Mouse (Mus musculus) liver, postnatal 0 days (tissue): ENCODE results near the gene Tdp2. TPM values are rescaled to one million over a fixed set of nuclear protein-coding genes. Genes with fewer than 3 reads are reported as not detected.

Source experiments
- ATAC-seq: fragments of 200-750 bp; cut with Nextera tagmentation; 2 replicates; pipeline ENCODE4 v1.8.0; 2017; ENCODE audit warnings: mild to moderate bottlenecking, moderate library complexity
- DNase-seq: peaks from one replicate; pipeline ENCODE4 v3.0.0-alpha.2; 2016
- H3K27ac ChIP-seq: fragments of 300-500 bp; sonication (generic); 2 replicates; pipeline ENCODE4 v1.5.1; 2014; ENCODE audit warnings: antibody characterized with exemption, moderate library complexity, mild to moderate bottlenecking, low read depth
- H3K27me3 ChIP-seq: fragments of 300-500 bp; sonication (generic); 2 replicates; pipeline ENCODE4 v1.6.1; 2014; ENCODE audit warnings: low read length, control low read depth, mixed read lengths; ENCODE audit not compliant: insufficient read depth
- H3K36me3 ChIP-seq: fragments of 300-500 bp; sonication (generic); replicated peaks from 2 replicates; pipeline ENCODE4 v1.6.1; 2014; ENCODE audit warnings: mild to moderate bottlenecking, control low read depth, low read length, moderate library complexity, mixed read lengths; ENCODE audit not compliant: insufficient read depth
- H3K4me1 ChIP-seq: fragments of 300-500 bp; sonication (generic); 2 replicates; pipeline ENCODE4 v1.6.1; 2014; ENCODE audit warnings: antibody characterized with exemption, mild to moderate bottlenecking, control low read depth; ENCODE audit not compliant: insufficient read depth
- H3K4me2 ChIP-seq: fragments of 300-500 bp; sonication (generic); 2 replicates; pipeline ENCODE4 v1.6.1; 2014; ENCODE audit warnings: low read depth, mild to moderate bottlenecking, low read length, moderate library complexity, mixed read lengths
- H3K4me3 ChIP-seq: fragments of 300-500 bp; sonication (generic); 2 replicates; pipeline ENCODE4 v1.5.1; 2014; ENCODE audit warnings: low read depth, low read length
- H3K9ac ChIP-seq: fragments of 300-500 bp; sonication (generic); replicated peaks from 2 replicates; pipeline ENCODE4 v1.6.1; 2014; ENCODE audit warnings: mild to moderate bottlenecking, moderate library complexity
- H3K9me3 ChIP-seq: fragments of 300-500 bp; sonication (generic); 2 replicates; pipeline ENCODE4 v1.6.1; 2016; ENCODE audit warnings: mild to moderate bottlenecking, control low read depth, low read length, mixed read lengths
- CTCF ChIP-seq: sonication (generic); IDR thresholded peaks from 2 replicates; pipeline ENCODE4 v1.5.1; 2016; ENCODE audit warnings: antibody characterized with exemption, low read depth
- EP300 ChIP-seq: IDR thresholded peaks from 2 replicates; pipeline ENCODE4 v1.6.1; 2016; ENCODE audit warnings: antibody characterized with exemption, low read depth, mild to moderate bottlenecking
- WGBS: fragments of 180-500 bp; shearing (Covaris S2); extraction: QIAGEN DNeasy Blood & Tissue Kit; methylation state at CpG from one replicate; pipeline ENCODE4 v1.1.7; 2014; ENCODE audit not compliant: insufficient replicate concordance; 5-methylcytosine and 5-hydroxymethylcytosine counted together
- polyA plus RNA-seq: library from polyadenylated mRNA; unstranded; fragments of >200 nt; fragmentation: Nextera tagmentation; extraction: Ambion mirVana; gene quantifications from 2 replicates; pipeline ENCODE4 v1.2.1, GENCODE M21; 2015

The Tdp2 gene
- polyA plus RNA-seq, 1 experiment from 2014 or later, result 18.3 TPM

DNA sequence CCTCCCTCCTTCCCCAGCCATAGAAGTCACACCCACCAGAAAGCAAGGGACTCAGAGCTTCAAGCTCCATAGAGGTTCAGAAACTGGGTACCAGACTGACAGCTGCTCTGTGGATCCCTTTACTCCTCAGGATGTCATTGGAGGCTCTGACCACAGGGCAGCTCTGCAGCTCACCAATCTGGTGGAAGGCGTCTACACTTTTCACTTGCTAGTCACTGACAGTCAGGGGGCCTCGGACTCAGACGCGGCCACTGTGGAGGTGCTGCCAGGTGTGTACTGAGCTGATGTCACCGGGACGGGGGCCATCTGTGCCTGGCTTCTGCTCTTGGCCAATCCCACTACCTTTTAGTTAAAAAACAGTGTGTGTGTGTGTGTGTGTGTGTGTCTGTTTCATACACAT is 50.9 kb downstream of the Tdp2 start:
- ATAC-seq, result no peak
- TF ChIP-seq CTCF (no peak), EP300 (no peak)

DNA sequence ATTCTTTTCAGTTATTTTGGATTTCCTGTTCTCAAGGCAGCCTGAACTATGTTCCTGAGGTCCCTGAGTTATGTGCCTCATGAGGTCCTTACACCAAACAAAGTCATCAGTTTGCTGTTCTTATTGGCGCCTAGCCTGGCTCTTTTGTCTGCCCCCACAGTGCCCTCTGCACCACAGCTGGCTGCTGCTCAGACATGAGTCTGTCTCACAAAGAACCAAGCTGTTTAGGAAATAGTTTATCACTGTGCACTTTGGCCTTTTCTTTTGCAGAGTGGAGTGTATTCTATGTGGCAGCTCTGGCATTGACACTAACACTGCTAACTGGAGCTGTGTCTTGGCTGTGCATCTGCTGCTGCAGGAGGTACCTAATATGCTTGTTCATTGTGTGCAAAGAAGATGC is 58.1 kb downstream of the Tdp2 start:
- ATAC-seq, result 0 out of 2 replicates have a peak, but pooled peaks have one; percentile 35
- no peak overlapping the region for H3K4me2 ChIP-seq
- no peak overlapping the region for H3K4me3 ChIP-seq
- no peaks in the 10 kb centered on the region for H3K9me3 ChIP-seq
- no peak for TF ChIP-seq EP300
- no peak for TF ChIP-seq CTCF
- no peak overlapping the region for H3K27ac ChIP-seq
- no peak overlapping the region for H3K9ac ChIP-seq
- WGBS, result 64% methylated on average over 1 of the region's 1 CpGs
- H3K4me1 ChIP-seq, result peaks cover 2% of the 10 kb centered on the region; the same call in 1 of the 2 replicates
- H3K36me3 ChIP-seq, result no peaks in the 10 kb centered on the region
- no peaks in the 10 kb centered on the region for H3K27me3 ChIP-seq
- no peak for DNase-seq

More for the DNA sequence above, 50.9 kb downstream of the Tdp2 start:
- H3K4me3 ChIP-seq, result no peak overlapping the region
- H3K27ac ChIP-seq, result no peak overlapping the region
- no peak for DNase-seq
- H3K27me3 ChIP-seq, result no peaks in the 10 kb centered on the region
- H3K4me1 ChIP-seq, result peaks cover 4% of the 10 kb centered on the region; the same call in 1 of the 2 replicates
- no peaks in the 10 kb centered on the region for H3K36me3 ChIP-seq
- H3K4me2 ChIP-seq, result no peak overlapping the region
- 89% methylated on average over 6 of the region's 6 CpGs for WGBS
- 0 out of 2 replicates have a peak, but pooled peaks cover 3% of the 10 kb centered on the region for H3K9me3 ChIP-seq
- H3K9ac ChIP-seq, result no peak overlapping the region

Other genes with a start within 250 kb of the Tdp2 start
- 3.7 and 3.8 TPM in 2 replicates for gene Ripor2, start 249.5 kb upstream of the Tdp2 start, polyA plus RNA-seq
- gene Armh2, start 90.4 kb upstream of the Tdp2 start, polyA plus RNA-seq, result not detected in 2 replicates
- gene Gmnn, start 69.8 kb upstream of the Tdp2 start, polyA plus RNA-seq, result 69.1 and 71.9 TPM in 2 replicates
- 10.4 and 10.6 TPM in 2 replicates for gene BC005537, start 30.0 kb upstream of the Tdp2 start, polyA plus RNA-seq
- 101 and 102 TPM in 2 replicates for gene Acot13, start 139 bp upstream of the Tdp2 start, polyA plus RNA-seq
- gene D130043K22Rik, start 13.5 kb downstream of the Tdp2 start, polyA plus RNA-seq, result 0.31 and 0.48 TPM in 2 replicates
- gene Aldh5a1, start 106.0 kb downstream of the Tdp2 start, polyA plus RNA-seq, result 3.8 and 3.9 TPM in 2 replicates
- 52.2 and 59.7 TPM in 2 replicates for gene Gpld1, start 111.5 kb downstream of the Tdp2 start, polyA plus RNA-seq
- 5.1 and 6.3 TPM in 2 replicates for gene Mrs2, start 188.7 kb downstream of the Tdp2 start, polyA plus RNA-seq
- 1.2 and 1.5 TPM in 2 replicates for gene Dcdc2a, start 224.3 kb downstream of the Tdp2 start, polyA plus RNA-seq